Mouse (Mus musculus) left cerebral cortex, adult 2 months (tissue): ENCODE data around the gene Fam131b. TPM values are rescaled to one million over a fixed set of nuclear protein-coding genes. Genes with fewer than 3 reads are reported as not detected.

Source experiments
- DNase-seq, 2 experiments: peaks; one replicate each; pipeline ENCODE4 v3.0.0; 2021 to 2022; ENCODE audit warnings: low spot score in 2 of 2, mixed read lengths in 1 of 2; ENCODE audit errors: extremely low spot score in 1 of 2
- H3K27ac ChIP-seq: fragments of 200-600 bp; 2 replicates; pipeline ENCODE4 v1.8.1; 2022
- H3K4me3 ChIP-seq: fragments of 200-600 bp; 2 replicates; pipeline ENCODE4 v1.8.1; 2022
- CTCF ChIP-seq: fragments of 200-600 bp; IDR thresholded peaks from 2 replicates; pipeline ENCODE4 v1.8.1; 2022; ENCODE audit warnings: antibody characterized with exemption, mild to moderate bottlenecking, moderate library complexity
- intact Hi-C: fragments of 180-260 bp; cut with DNase I; formaldehyde crosslinking; loops from one replicate; pipeline ENCODE4 v1.15.1; 2025
- total RNA-seq, 2 experiments: library from RNA; stranded (reverse); gene quantifications; 2 replicates each; pipeline ENCODE4 v1.2.3; 2021

Fam131b gene
- total RNA-seq, 2 experiments from 2014 or later: 111 TPM

- H3K27ac ChIP-seq: no peak overlapping the region
- no peak for TF ChIP-seq CTCF
- no peak for DNase-seq
- no peak overlapping the region for H3K4me3 ChIP-seq
- intact Hi-C loops: no loop called here
Observed at GRCm38 (mm10) chr6:42318293-42318692, 6.2 kb downstream of the Fam131b start.

- no peak overlapping the region for H3K4me3 ChIP-seq
- H3K27ac ChIP-seq: no peak overlapping the region
- intact Hi-C loops: no loop called here
- TF ChIP-seq CTCF: no peak
- DNase-seq: no peak
Observed at GRCm38 (mm10) chr6:42310427-42311053, 13.9 kb downstream of the Fam131b start.

GRCm38 (mm10) chr6:42309816-42310378, 14.5 kb downstream of the Fam131b start:
- TF ChIP-seq CTCF: no peak; the same call in none of the 2 replicates
- intact Hi-C loops: no loop called here
- H3K27ac ChIP-seq: no peak overlapping the region
- DNase-seq: no peak
- no peak overlapping the region for H3K4me3 ChIP-seq

- DNase-seq: no peak
- no peak for TF ChIP-seq CTCF
- intact Hi-C loops: no loop called here
- Histone ChIP-seq H3K4me3 (no peak overlapping the region), H3K27ac (no peak overlapping the region)
Observed at GRCm38 (mm10) chr6:42299362-42299761, 25.1 kb downstream of the Fam131b start.

- H3K27ac ChIP-seq: no peak overlapping the region
- DNase-seq: no peak
- H3K4me3 ChIP-seq: no peak overlapping the region
- intact Hi-C loops: no loop called here
- TF ChIP-seq CTCF: no peak
Observed at GRCm38 (mm10) chr6:42295549-42296094, 28.8 kb downstream of the Fam131b start.

GRCm38 (mm10) chr6:42293327-42293726, 31.1 kb downstream of the Fam131b start:
- DNase-seq: no peak
- intact Hi-C loops: no loop called here
- no peak overlapping the region for H3K4me3 ChIP-seq
- no peak for TF ChIP-seq CTCF
- H3K27ac ChIP-seq: no peak overlapping the region

- DNase-seq: no peak
- intact Hi-C loops: no loop called here
- Histone ChIP-seq H3K4me3 (no peak overlapping the region), H3K27ac (no peak overlapping the region)
- TF ChIP-seq CTCF: no peak
Observed at GRCm38 (mm10) chr6:42287562-42287961, 36.9 kb downstream of the Fam131b start.

GRCm38 (mm10) chr6:42286448-42286847, 38.0 kb downstream of the Fam131b start, which contains the start of gene Clcn1:
TSS of gene Clcn1 (plus strand) at chr6:42286685.
- no peak for TF ChIP-seq CTCF

GRCm38 (mm10) chr6:42282865-42283528, 41.4 kb downstream of the Fam131b start:
- Histone ChIP-seq H3K27ac (no peak overlapping the region), H3K4me3 (no peak overlapping the region)
- no peak for DNase-seq
- no peak for TF ChIP-seq CTCF
- intact Hi-C loops: no loop called here

More at GRCm38 (mm10) chr6:42286448-42286847, 38.0 kb downstream of the Fam131b start, which contains the start of gene Clcn1:
- intact Hi-C loops: no loop called here
- no peak for DNase-seq
- H3K27ac ChIP-seq: no peak within 1 kb of the TSS
- H3K4me3 ChIP-seq: no peak within 1 kb of the TSS

GRCm38 (mm10) chr6:42276151-42276550, 48.3 kb downstream of the Fam131b start:
- H3K4me3 ChIP-seq: no peak overlapping the region
- intact Hi-C loops: loop anchor here (10.0 kb wide), 1 partner anchor 399 kb away; no protein-coding TSS in a partner anchor
- no peak overlapping the region for H3K27ac ChIP-seq
- TF ChIP-seq CTCF: no peak
- no peak for DNase-seq

GRCm38 (mm10) chr6:42270817-42271216, 53.6 kb downstream of the Fam131b start:
- H3K4me3 ChIP-seq: no peak overlapping the region
- intact Hi-C loops: loop anchor here (10.0 kb wide), 1 partner anchor 404 kb away; no protein-coding TSS in a partner anchor
- TF ChIP-seq CTCF: no peak
- DNase-seq: no peak
- no peak overlapping the region for H3K27ac ChIP-seq
